Mouse (Mus musculus) forelimb bud, embryonic 11.5 days (tissue): ENCODE measurements around the gene Pabpc1l.

ENCODE experiments used
- DNase-seq: peaks from one replicate; pipeline ENCODE4 v3.0.0-alpha.2; 2012; ENCODE audit warnings: low read depth, low spot score

The Pabpc1l gene

DNA sequence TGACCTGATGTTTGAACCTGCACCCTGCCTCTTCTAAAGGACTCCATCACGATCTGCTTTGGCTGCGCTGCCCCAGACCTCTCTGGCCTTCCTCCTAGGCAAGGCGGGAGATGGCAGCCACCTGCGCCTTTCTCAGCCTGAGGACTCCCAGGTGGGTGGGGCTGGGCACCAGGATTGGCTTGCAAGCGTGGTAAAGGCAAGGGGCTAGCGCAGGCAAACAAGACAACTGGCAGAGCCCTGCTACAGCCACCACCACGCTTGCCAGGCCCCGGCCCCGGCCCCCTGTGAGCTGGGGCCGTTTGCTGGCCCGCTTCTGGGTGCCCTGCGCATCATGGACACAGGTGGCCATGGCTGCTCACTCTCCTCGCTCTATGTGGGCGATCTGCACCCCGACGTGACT lies at the start of gene Pabpc1l:
Gene Pabpc1l (plus strand): TSS at position 301 of the 400 bp plus-strand sequence.
- no peak for DNase-seq

DNA sequence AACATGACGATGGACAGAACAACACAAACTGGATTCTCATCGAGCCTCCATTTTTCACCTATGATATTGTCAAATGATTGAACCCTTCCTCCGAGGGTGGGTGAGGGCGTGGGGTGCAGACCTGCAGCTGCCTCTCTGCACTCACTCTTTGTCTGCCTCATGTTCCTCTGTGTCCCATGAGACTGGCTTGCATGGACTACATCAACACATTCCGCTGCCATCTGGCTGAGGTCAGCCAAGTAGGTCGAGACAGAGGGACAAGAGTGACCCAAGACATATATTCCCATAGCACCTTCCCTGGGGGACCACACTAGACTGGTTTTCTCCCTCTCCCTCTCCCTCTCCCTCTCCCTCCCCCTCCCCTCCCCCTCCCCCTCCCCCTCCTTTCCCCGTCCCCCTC lies 48.8 kb upstream of the Pabpc1l start:
- no peak for DNase-seq

GRCm38 (mm10) chr2:163987233-163987632 lies 38.0 kb upstream of the Pabpc1l start:
- no peak for DNase-seq

DNA sequence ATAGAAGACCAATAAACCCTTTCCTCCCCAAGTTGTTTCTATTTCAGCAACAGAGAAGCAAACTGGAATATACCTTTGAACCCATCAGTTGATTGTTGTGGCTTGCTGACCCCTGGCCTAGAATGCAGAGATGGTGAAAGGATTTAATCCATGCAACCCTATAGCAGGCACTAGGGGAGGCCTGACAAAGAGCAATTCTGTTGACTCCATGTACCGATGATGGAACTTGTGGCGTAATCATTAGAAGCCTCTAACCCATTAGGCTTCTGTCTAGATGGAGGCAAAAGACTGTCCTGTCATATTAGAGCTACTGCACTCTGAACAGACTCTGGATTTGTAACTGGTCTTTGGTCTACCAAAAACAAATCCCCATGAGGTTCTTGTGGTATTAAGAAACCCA lies 32.4 kb upstream of the Pabpc1l start:
- no peak for DNase-seq

GRCm38 (mm10) chr2:163994654-163994976 lies 30.6 kb upstream of the Pabpc1l start, which contains the start of gene Ywhab:
Ywhab (plus strand) TSS chr2:163994960.
- no peak for DNase-seq

- DNase-seq = peak; percentile 98
These were observed 30.0 kb upstream of the Pabpc1l start for GRCm38 (mm10) chr2:163994977-163995862.

DNA sequence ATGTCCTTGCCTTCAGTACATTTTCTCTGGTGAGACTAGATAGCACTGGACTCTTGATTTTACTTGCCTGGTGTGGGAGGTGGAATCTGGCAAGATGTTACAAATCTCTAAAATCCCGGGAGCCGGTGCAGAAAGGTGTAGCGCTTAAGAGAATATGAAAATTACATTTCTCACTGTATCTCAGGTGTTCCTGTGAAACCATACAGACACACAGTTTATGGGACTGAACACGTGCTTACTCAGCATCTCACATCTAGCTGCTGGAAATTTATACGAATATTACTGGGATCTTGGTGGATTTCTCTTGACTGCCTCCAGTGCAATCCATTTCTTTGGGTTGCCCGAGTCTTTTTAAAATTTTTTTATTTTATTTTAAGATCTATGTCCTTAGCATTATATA lies 29.0 kb upstream of the Pabpc1l start:
- DNase-seq = no peak

DNA sequence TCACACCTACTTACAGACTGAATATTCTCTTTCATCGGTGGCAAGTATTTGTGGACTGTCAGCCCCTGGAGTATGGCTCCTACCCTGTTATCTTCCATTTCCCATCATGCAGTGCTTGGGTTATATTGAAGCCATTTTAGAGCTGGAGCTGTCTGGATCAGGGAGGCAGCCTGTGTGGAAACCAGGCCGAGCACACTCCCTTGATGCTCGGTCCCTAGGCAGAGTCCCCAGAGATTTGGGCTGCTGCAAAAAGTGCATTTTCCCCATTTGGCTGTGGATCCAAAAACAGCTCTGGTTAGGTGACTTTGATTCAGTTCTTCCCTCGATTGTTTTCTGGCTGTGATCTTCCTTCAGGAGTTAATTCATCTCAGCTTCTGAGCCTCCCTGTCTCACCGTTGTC lies 28.4 kb upstream of the Pabpc1l start:
- no peak for DNase-seq

DNA sequence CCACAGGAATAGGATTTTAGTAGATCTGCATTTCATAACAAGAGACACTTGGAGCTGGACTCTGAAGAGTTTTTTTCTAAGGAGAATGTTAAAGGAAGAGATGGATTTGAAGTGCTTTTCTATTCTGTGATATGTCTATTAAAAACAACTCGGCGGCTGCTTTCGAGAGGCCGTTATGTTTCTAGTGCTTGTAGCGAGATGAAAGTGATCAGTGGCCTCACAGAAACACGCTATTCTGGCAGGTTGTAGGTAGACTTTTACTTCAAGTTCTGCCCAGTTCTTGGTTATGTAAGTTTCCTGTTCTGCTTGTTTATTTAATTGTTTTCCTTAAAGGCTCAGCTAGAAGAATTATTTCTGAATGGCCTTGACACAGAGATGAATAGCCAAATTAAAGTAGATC lies 26.3 kb upstream of the Pabpc1l start:
- DNase-seq = no peak

GRCm38 (mm10) chr2:164002637-164003036 lies 22.6 kb upstream of the Pabpc1l start:
- DNase-seq = no peak

- DNase-seq = no peak
These were observed 20.7 kb upstream of the Pabpc1l start for GRCm38 (mm10) chr2:164004503-164004902.

DNA sequence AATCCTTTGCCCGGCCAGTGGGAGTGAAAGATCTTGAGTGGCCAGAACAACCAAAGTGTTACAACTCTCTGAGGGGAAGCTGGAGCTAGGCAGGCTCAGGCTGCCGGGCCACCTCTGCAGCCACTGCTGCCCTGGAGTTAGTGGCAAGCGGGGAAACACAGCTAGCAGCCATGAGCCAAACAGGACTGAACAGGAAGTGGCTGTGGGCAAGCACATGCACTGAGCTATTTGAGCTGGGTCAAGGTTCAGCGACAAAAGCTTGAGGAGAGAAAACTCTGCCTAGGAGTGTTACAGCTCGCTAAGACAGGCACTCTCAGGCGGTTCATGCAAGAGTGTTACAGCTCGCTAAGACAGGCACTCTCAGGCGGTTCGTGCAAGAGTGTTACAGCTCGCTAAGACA lies 18.3 kb upstream of the Pabpc1l start:
- DNase-seq = peak; percentile 14

- no peak for DNase-seq
These were observed 17.7 kb upstream of the Pabpc1l start for GRCm38 (mm10) chr2:164007547-164007946.

DNA sequence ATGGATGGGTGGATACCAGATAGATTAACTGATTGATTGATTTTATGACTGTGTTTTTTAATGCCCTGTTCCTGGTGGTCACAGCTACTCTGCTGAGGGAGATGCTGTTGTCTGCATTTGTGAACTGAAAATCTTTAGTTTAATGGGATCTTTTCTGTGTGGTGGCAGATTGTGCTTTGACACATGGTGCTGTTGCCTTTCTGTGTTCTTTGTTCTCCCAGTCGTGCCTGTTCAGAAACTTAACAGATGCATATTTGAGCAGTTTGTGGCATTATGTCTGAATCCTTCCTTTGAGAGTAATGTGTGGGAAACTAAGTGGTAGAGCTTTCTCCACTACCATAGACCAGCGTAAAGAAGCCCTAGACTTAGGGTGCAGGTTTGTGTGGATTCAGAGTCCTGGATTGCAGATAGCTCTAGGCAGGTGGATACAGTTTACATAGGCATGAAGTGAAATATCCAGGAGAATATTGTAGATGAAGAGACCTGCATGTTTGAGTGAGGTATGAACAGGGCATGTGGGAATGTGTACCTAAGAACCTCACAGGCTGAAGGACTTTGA lies 17.2 kb upstream of the Pabpc1l start:
- DNase-seq = no peak

- DNase-seq = no peak
These were observed 16.0 kb upstream of the Pabpc1l start for GRCm38 (mm10) chr2:164009227-164009626.

GRCm38 (mm10) chr2:164010496-164010895 lies 14.8 kb upstream of the Pabpc1l start:
- DNase-seq = no peak

- DNase-seq = no peak
These were observed 14.3 kb upstream of the Pabpc1l start for GRCm38 (mm10) chr2:164010944-164011343.

DNA sequence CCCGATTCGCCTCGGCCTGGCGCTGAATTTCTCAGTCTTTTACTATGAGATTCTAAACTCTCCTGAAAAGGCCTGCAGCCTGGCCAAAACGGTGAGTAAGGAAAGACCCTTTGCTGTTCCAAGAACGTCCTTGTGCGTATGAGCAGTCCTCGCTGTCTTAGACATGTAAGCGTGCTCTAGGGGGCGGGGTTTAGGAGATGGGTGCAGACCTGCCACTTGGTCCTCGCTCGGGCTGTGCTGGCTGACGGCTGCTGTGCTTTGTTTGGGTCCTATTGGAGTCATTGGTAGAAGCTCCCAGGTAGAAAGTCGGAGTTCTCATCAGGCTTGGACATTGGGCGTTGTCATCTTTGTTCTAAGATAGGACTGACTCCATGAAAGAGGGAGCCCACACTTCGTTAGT lies 9.9 kb upstream of the Pabpc1l start:
- no peak for DNase-seq

GRCm38 (mm10) chr2:164018910-164019309 lies 6.3 kb upstream of the Pabpc1l start:
- DNase-seq = no peak

- no peak for DNase-seq
These were observed 5.3 kb upstream of the Pabpc1l start for GRCm38 (mm10) chr2:164019943-164020342.

GRCm38 (mm10) chr2:164022104-164022503 lies 3.1 kb upstream of the Pabpc1l start:
- no peak for DNase-seq

- no peak for DNase-seq
These were observed 5.9 kb downstream of the Pabpc1l start for GRCm38 (mm10) chr2:164031147-164031546.

- DNase-seq = no peak
These were observed 7.7 kb downstream of the Pabpc1l start for GRCm38 (mm10) chr2:164032973-164033372.
